Mouse (Mus musculus) small intestine, adult 2 months (tissue): ENCODE measurements at regions not wholly inside any gene's neighbourhood (a gene's known extent, or its start where the extent isn't known, plus 50 kb on each side); places are given as distances from the start of the nearest gene placed in this dataset.

ENCODE experiments used
- H3K27ac ChIP-seq: fragments of 200-500 bp; 2 replicates; pipeline ENCODE4 v1.5.1; 2012; ENCODE audit warnings: low read depth, low read length, control low read depth, inconsistent platforms; ENCODE audit not compliant: insufficient read depth
- H3K27me3 ChIP-seq: fragments of 200-500 bp; 2 replicates; pipeline ENCODE4 v1.6.1; 2012; ENCODE audit warnings: mild to moderate bottlenecking, moderate library complexity, low read length, inconsistent platforms; ENCODE audit not compliant: control insufficient read depth, insufficient read depth
- H3K36me3 ChIP-seq: fragments of 200-500 bp; 2 replicates; pipeline ENCODE4 v1.6.1; 2012; ENCODE audit warnings: mild to moderate bottlenecking, low read length, control low read depth, inconsistent platforms; ENCODE audit not compliant: control insufficient read depth, insufficient read depth
- H3K4me1 ChIP-seq: fragments of 200-500 bp; 2 replicates; pipeline ENCODE4 v1.6.1; 2012; ENCODE audit warnings: low read length, inconsistent platforms, mixed read lengths; ENCODE audit not compliant: control insufficient read depth, insufficient read depth, insufficient read length
- H3K4me3 ChIP-seq: fragments of 200-500 bp; 2 replicates; pipeline ENCODE4 v1.5.1; 2012; ENCODE audit warnings: low read depth, mild to moderate bottlenecking, control low read depth, inconsistent platforms, low read length, moderate library complexity
- CTCF ChIP-seq: fragments of 200-500 bp; IDR thresholded peaks from 2 replicates; pipeline ENCODE4 v1.5.1; 2012; ENCODE audit warnings: low read depth, mild to moderate bottlenecking, control low read depth, inconsistent platforms, low read length, moderate library complexity, mixed read lengths; ENCODE audit not compliant: insufficient replicate concordance, insufficient read length; ENCODE audit errors: extremely low read depth
- POLR2A ChIP-seq: fragments of 200-500 bp; IDR thresholded peaks from 2 replicates; pipeline ENCODE4 v1.6.1; 2012; ENCODE audit warnings: low read depth, mild to moderate bottlenecking, control low read depth, inconsistent platforms, low read length, moderate library complexity
- WGBS: fragments of 180-500 bp; shearing (Covaris S2); methylation state at CpG from one replicate; pipeline ENCODE4 v1.1.7; 2018; 5-methylcytosine and 5-hydroxymethylcytosine counted together

DNA sequence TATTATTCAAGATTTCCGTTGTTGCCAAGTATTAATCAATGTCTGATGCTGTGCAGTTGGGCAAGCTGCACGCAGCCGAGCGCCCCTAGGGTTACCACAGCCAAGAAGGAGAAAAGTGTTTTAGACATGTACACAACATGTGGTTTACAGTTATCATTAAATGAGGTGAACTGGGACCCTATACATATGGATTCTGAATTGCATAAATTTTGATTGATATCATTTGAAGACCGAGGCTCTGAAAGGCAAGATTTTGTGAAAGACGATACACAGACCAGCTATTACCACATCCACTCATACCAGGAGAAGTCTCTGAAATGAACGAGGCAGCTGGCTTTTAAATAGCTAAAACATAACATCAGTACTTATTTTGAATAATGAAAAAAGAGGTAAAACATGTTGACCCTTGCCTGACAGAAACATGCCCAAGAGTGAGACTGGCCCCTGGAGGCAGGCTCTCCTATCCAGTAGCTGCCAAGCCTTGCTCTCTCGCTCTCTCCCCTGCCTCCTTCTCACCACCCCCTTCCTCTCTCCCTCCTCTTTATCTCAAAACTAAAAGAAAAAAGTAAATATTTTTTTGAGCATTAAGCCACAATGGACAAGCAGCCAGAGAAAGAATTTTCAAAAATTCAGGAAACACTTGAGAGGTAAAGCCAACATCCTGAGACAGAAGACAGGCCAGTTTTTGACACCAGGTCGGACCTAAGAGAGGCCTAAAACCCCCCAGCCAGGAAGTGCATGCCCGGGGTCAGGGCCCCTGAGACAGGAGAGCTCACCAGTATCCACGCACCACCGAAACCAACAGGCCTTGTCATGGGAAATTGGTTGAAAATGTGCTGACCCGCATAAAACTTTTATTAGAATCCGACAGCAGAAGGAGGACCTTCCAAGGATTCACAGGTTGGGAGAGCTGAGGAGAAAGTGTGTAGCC is 342.9 kb upstream of the Mki67 start:
- Histone ChIP-seq H3K27me3 (peaks cover 6% of the 10 kb centered on the region), H3K27ac (no peak overlapping the region), H3K36me3 (no peaks in the 10 kb centered on the region), H3K4me3 (no peak overlapping the region), H3K4me1 (no peaks in the 10 kb centered on the region)
- WGBS = 73% methylated on average over 14 of the region's 14 CpGs
- TF ChIP-seq POLR2A (no peak), CTCF (no peak)

DNA sequence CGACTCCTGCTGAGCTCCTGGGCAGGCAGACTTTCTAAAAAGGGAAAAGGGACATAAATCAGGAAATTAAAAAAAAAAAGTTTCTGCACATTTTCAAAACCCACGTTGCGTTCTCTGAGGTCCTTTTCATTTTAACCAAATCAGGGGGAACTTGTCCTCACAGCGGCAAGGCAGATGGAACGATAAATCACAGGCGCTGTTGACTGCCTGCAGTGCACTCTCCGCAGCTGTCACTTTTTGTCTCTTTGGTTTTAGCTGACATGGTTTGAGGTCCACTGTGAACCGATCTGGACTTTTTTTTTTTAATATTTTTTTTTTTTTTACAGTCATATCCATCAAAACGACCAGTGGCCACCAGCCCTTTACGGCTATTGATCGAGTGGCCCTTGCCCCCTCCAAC is 343.7 kb upstream of the Mki67 start:
- H3K4me1 ChIP-seq = no peaks in the 10 kb centered on the region
- H3K4me3 ChIP-seq = no peak overlapping the region
- H3K27ac ChIP-seq = no peak overlapping the region
- H3K27me3 ChIP-seq = peaks cover 6% of the 10 kb centered on the region
- TF ChIP-seq CTCF = no peak
- no peak for TF ChIP-seq POLR2A
- 56% methylated on average over 11 of the region's 11 CpGs for WGBS
- H3K36me3 ChIP-seq = no peaks in the 10 kb centered on the region

DNA sequence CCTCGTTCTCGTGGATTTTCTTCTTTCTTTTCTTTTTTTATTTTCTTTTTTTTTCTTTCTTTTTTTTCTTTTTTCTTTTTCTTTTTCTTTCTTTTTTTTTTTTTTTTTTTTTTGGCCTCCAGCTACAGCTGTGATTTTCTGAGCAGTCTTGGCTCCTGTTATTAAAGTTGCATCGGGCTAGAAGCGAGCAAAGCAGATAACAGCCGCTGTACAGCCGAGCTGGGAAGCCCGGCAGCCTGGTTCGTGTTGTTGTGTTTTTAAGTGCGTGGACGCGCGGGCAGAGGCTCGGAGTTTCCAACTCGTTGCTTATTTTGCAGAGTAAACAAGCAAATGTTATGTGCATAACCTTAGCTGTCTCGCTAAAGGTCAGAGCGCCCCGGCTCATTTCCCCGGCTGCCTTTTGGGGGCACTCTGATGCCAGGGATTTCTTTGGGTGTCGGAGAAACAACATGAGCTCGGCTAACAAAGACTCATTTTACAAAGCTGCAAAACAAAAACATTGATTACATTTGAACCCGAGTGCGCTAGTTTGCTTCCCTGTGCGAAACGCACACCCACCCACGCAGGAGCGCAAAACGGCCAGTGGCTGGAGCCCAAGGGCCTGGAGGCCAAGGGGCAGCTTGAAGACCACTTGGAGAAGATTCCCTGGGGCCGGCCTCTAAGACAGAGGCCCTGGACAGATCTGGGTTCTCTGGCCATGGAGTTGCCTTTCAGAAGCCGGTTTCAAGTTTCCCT is 344.3 kb upstream of the Mki67 start:
- Histone ChIP-seq H3K27ac (no peak overlapping the region), H3K27me3 (peaks cover 6% of the 10 kb centered on the region), H3K4me1 (no peaks in the 10 kb centered on the region), H3K36me3 (no peaks in the 10 kb centered on the region), H3K4me3 (no peak overlapping the region)
- TF ChIP-seq CTCF = peak; percentile 31; the same call in 1 of the 2 replicates
- no peak for TF ChIP-seq POLR2A
- 15% methylated on average over 29 of the region's 29 CpGs for WGBS

DNA sequence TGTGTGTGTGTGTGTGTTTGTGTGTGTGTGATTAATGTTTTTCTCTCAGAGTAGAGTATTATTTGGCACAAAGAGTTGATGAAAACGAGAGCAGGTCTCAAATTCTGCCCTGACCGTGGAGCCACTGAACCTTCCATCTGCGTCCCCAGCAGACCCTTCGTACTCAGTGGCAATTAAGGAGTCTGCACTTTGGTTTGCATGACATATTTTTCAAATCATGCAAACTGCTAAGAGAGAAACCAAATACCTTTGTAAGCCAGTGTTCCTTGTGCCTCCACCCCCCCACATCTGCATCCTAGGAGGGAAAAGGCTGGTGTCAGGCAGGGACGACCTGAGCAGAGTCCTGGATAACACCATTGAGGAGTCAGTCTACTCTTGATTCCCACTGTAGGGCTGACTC is 346.5 kb upstream of the Mki67 start:
- Histone ChIP-seq H3K27me3 (peaks cover 6% of the 10 kb centered on the region), H3K4me3 (no peak overlapping the region), H3K4me1 (no peaks in the 10 kb centered on the region; the same call in 1 of the 2 replicates), H3K36me3 (no peaks in the 10 kb centered on the region), H3K27ac (no peak overlapping the region)
- TF ChIP-seq CTCF = no peak
- TF ChIP-seq POLR2A = no peak
- WGBS = 56% methylated on average over 5 of the region's 5 CpGs

DNA sequence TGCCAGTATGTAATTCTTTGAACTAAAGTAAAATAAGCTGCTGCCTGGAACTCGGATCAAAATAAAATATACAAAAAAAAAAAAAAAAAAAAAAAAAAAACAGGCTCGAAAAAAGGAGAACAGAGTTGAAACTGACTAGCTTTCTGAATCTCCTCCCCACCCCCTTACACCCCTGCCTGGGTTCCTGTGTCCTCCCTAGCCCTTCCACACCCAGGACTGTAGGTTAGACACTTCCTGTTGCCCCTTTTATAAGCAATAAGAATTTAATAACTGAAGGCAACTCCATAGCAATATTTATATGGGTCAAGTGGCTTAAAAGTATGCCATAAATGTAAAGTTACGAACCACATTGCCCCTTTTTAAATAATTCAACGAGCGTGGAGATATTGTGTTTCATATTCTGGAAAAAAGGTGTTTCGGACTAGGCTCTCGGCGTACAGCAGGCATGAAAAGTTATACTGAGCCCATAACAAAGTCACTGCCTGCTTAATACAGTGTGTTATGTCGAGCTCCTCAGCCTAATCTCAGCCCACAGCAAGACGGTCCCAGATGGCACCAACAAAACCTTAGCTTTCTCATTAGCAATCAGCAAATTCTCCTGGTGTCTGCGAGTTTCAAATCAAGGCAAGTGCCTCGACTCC is 349.0 kb upstream of the Mki67 start:
- TF ChIP-seq POLR2A (no peak), CTCF (no peak)
- WGBS = 70% methylated on average over 12 of the region's 12 CpGs
- H3K4me1 ChIP-seq = no peaks in the 10 kb centered on the region; the same call in 1 of the 2 replicates
- no peak overlapping the region for H3K27ac ChIP-seq
- H3K4me3 ChIP-seq = no peak overlapping the region
- H3K27me3 ChIP-seq = peaks cover 6% of the 10 kb centered on the region
- no peaks in the 10 kb centered on the region for H3K36me3 ChIP-seq

DNA sequence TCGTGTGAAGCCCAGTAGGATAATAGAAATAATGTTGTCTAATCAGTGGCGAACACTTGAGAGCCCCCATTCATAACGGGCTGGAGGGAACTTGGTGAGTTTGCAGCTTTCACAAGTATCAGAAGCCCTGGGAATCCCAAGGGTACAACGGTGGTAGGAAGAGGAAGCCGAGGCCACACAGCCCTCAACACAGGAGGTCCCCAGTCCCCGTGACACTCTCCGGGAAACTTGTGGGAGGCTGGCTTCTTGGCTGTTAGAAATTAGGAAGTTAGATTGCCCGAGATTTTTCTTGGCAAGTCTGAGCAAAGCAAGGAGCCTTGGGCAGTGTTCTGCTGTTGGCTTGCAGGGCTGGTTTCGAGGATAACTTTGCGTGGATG is 349.5 kb upstream of the Mki67 start:
- TF ChIP-seq CTCF (no peak), POLR2A (no peak)
- Histone ChIP-seq H3K4me3 (no peak overlapping the region), H3K4me1 (no peaks in the 10 kb centered on the region; the same call in 1 of the 2 replicates), H3K27ac (no peak overlapping the region), H3K36me3 (no peaks in the 10 kb centered on the region), H3K27me3 (peaks cover 2% of the 10 kb centered on the region; the same call in 1 of the 2 replicates)
- 61% methylated on average over 10 of the region's 10 CpGs for WGBS
